Mouse (Mus musculus) heart, adult 2 months (tissue): Measurements from ENCODE around the gene Cog3.

Source experiments
- CTCF ChIP-seq: fragments of 200-600 bp; IDR thresholded peaks from 2 replicates; pipeline ENCODE4 v1.8.1; 2022; ENCODE audit warnings: antibody characterized with exemption, mild to moderate bottlenecking, moderate library complexity
- EP300 ChIP-seq: fragments of 200-500 bp; IDR thresholded peaks from 2 replicates; pipeline ENCODE4 v1.6.1; 2011; ENCODE audit warnings: low read depth, low read length, control low read depth; ENCODE audit not compliant: insufficient read depth
- POLR2A ChIP-seq: fragments of 200-500 bp; IDR thresholded peaks from 2 replicates; pipeline ENCODE4 v1.6.1; 2011; ENCODE audit warnings: mild to moderate bottlenecking, low read depth, low read length, control low read depth; ENCODE audit not compliant: insufficient read depth

GRCm38 (mm10) chr14:75786424-75786867 is 32.1 kb upstream of the Cog3 start:
- 0 out of 2 replicates have a peak, but pooled peaks have one; percentile 1 for TF ChIP-seq CTCF
- no peak for TF ChIP-seq EP300
- TF ChIP-seq POLR2A = no peak
